Mouse (Mus musculus): ENCODE measurements at regions not wholly inside any gene's neighbourhood (a gene's known extent, or its start where the extent isn't known, plus 50 kb on each side); places are given as distances from the start of the nearest gene placed in this dataset.
A peak's percentile ranks its signal among the peaks of the same experiment; 100 is the strongest.
"Not testable (repeated sequence)": the region's sequence is repeated elsewhere in the genome, so short reads cannot be mapped to it uniquely, and the experiment has no call there.

DNA sequence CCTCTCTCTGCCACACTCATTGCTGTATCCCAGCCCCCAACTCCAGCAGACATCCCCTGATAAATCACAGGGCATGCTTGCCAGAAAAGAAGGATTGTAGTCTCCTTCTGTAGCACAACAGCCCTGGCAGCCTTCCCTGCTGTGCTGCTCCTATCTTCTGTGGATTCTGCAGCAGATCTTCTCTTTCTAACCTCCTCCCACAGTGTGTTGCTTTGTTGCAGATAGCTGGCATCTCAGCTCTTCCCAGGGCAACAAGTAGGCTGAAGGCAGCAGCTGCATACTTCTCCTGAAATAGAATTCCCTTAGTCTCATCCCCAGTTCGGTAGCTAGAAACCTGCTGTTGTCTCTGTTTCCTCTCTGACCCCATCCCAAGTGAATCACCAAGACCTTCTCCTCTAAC, 77.7 kb downstream of the Amer1 start:
- DNase-seq, result no peak

GRCm38 (mm10) chrX:95365326-95365725, 79.3 kb downstream of the Amer1 start:
- DNase-seq, result not testable (repeated sequence)

- peak; percentile 13 for DNase-seq
These were observed 85.6 kb downstream of the Amer1 start for GRCm38 (mm10) chrX:95359053-95359452.

Data from lung, postnatal 36 days (tissue).